Mouse (Mus musculus): Measurements from ENCODE around the gene Ddost.

DNA sequence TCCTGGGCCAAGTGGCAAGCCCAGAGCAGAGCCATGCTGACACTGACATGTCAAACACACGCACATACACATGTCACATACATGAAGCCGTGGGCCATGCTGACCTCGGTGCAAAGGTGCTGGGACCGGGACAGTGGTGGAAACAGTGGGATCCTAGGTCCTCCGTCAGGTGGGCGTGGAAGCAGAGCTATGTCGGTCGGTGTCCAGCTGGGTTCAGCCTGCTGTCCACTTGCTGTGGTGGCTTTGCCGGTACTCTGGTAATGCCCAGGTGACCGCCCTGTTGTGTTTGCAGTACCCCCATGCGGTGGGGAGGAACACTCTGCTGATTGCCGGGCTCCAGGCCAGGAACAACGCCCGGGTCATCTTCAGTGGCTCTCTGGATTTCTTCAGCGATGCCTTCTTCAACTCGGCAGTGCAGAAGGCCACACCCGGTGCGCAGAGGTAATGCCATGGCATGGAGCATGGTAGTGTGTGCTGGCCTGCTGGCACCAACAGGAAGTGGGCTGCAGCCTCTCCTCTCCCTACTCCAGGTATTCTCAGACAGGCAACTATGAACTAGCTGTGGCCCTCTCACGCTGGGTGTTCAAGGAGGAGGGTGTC lies 5.9 kb downstream of the Ddost start:
- TF ChIP-seq CHD2 (IDR thresholded peaks at IDR 0.05; ENCODE audit: low read depth, low read length) (no peak), ZC3H11A (IDR thresholded peaks at IDR 0.05; ENCODE audit: borderline replicate concordance, low read depth, low read length) (no peak), HCFC1 (IDR thresholded peaks at IDR 0.05; ENCODE audit: borderline replicate concordance, insufficient read depth, low read length) (no peak), MAFK (IDR thresholded peaks at IDR 0.05; ENCODE audit: insufficient read depth, low read depth, low read length) (no peak)
